ENCODE assay signal across 8 mouse cellular contexts in the genomic region with DNA sequence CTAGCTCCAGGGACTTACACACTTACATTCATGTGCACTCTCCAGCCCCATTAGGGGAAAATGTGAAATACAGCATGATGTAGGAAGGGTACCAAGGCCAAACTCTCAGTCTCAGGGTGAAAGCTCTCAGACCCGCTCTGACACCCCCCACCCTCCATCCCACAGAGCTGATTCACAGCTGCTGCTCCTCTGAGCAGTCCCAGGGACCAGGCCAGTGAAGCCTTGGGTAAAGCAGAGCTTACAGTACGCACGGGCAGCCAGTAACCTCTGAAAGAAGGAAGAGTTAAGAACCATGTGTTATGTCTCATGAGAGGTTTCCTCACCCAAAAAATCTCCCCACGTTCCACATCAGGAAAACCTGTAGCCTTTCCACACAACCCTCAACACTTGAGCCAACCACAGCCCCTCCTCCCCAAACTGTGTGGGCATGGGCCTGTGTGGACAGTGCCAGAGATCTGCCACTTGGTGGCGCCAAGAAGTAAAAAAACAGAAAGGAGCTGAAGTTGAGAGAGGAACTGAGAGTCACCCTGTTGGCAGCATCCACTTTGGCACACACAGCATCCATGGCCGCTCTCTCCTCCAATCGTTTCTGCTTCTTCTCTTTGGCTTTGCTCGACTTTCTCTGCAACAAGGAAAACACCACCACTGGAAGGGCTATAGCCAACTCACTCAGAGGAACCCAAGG. TPM values are rescaled to one million over a fixed set of nuclear protein-coding genes. Genes with fewer than 3 reads are reported as not detected.
DNase-seq lines count a peak whose midpoint lies in the region; ATAC-seq and TF ChIP-seq lines count a peak whose summit lies in the region.

No protein-coding gene starts in this region.

- H3K4me3 ChIP-seq in ES-E14 (ENCODE audit: insufficient read depth in 1 of 2, low read depth in 1 of 2, low read length in 2 of 2, poor library complexity in 1 of 2, severe bottlenecking in 1 of 2): no peak overlapping the region
- no peak overlapping the region for H3K4me3 ChIP-seq in forebrain, embryonic 15.5 days
- H3K4me3 ChIP-seq in lung, embryonic 16.5 days (ENCODE audit: low read length): no peak overlapping the region

- peaks cover 43% of the 10 kb centered on the region for H3K36me3 ChIP-seq in ES-E14 (ENCODE audit: control insufficient read depth, insufficient read depth, low read length, poor library complexity, severe bottlenecking)
- peaks cover 21% of the 10 kb centered on the region for H3K36me3 ChIP-seq in forebrain, embryonic 15.5 days
- peaks cover 7% of the 10 kb centered on the region for H3K36me3 ChIP-seq in lung, embryonic 16.5 days (ENCODE audit: control insufficient read depth, insufficient read depth, low read length)

- in situ Hi-C loops in ES-E14 (cut with MboI; ENCODE audit: low sequenced_read_pairs in 2 of 2, unreplicated experiment in 2 of 2): no loop called here

- no peak overlapping the region for H3K9ac ChIP-seq in ES-E14 (ENCODE audit: insufficient read depth, low read depth, low read length, poor library complexity, severe bottlenecking)
- H3K9ac ChIP-seq in forebrain, embryonic 15.5 days (replicated peaks): no peak overlapping the region
- no peak overlapping the region for H3K9ac ChIP-seq in lung, embryonic 16.5 days (ENCODE audit: low read length)

- H3K27me3 ChIP-seq in forebrain, embryonic 15.5 days: no peaks in the 10 kb centered on the region
- H3K27me3 ChIP-seq in lung, embryonic 16.5 days (ENCODE audit: control insufficient read depth, insufficient read depth, low read depth, low read length): no peaks in the 10 kb centered on the region

- peak; percentile 75 for DNase-seq in ES-E14 (ENCODE audit: low read depth, low spot score)
- peak; percentile 79 for DNase-seq in cerebellum, adult 11-12 months
- peak; percentile 79 for DNase-seq in layer of hippocampus, adult 9-10 months (ENCODE audit: low spot score)
- DNase-seq in ovary, postnatal 14 days (ENCODE audit: low spot score): peak; percentile 75
- peak; percentile 83 for DNase-seq in thymus, postnatal 0 days (ENCODE audit: low spot score)

- no peaks in the 10 kb centered on the region for H3K9me3 ChIP-seq in ES-E14 (ENCODE audit: control insufficient read depth, insufficient read depth, low read depth, low read length)
- no peaks in the 10 kb centered on the region for H3K9me3 ChIP-seq in forebrain, embryonic 15.5 days
- H3K9me3 ChIP-seq in lung, embryonic 16.5 days (ENCODE audit: control insufficient read depth, low read length): no peaks in the 10 kb centered on the region

- no peak overlapping the region for H3K4me2 ChIP-seq in forebrain, embryonic 15.5 days (replicated peaks)
- H3K4me2 ChIP-seq in lung, embryonic 16.5 days (ENCODE audit: low read depth, low read length): no peak overlapping the region

- H3K4me1 ChIP-seq in ES-E14 (ENCODE audit: control insufficient read depth in 2 of 2, insufficient read depth in 2 of 2, low read length in 2 of 2, poor library complexity in 1 of 2): no peaks in the 10 kb centered on the region
- H3K4me1 ChIP-seq in forebrain, embryonic 15.5 days: peaks cover 13% of the 10 kb centered on the region
- H3K4me1 ChIP-seq in lung, embryonic 16.5 days (replicated peaks; ENCODE audit: control insufficient read depth, insufficient read depth, low read length): peaks cover under 1% of the 10 kb centered on the region; the same call in 1 of the 2 replicates

- peak; percentile 93 for ATAC-seq in forebrain, embryonic 15.5 days (replicated peaks)
- ATAC-seq in hematopoietic stem cell, adult 5-6 weeks (replicated peaks in 1 of 2; ENCODE audit: insufficient read depth in 1 of 2, low FRiP score in 2 of 2, low TSS enrichment in 1 of 2, low read depth in 1 of 2, poor library complexity in 2 of 2, severe bottlenecking in 2 of 2): peak; percentile 87 to 95
- peak; percentile 88 for ATAC-seq in lung, embryonic 16.5 days (ENCODE audit: low read depth)

- WGBS in forebrain, embryonic 15.5 days: 47% methylated on average over 8 of the region's 8 CpGs
- WGBS in lung, embryonic 16.5 days: 52% methylated on average over 8 of the region's 8 CpGs

- H3K27ac ChIP-seq in ES-E14 (ENCODE audit: insufficient read depth, low read depth, low read length, poor library complexity, severe bottlenecking): 0 out of 2 replicates have a peak overlapping the region, but pooled peaks have one; percentile 13
- no peak overlapping the region; the same call in 1 of the 2 replicates for H3K27ac ChIP-seq in forebrain, embryonic 15.5 days (replicated peaks)
- H3K27ac ChIP-seq in lung, embryonic 16.5 days (ENCODE audit: low read length): no peak overlapping the region

TF ChIP-seq in ES-E14, 5 proteins besides CTCF, POLR2A, EP300 and RAD21:
- TF ChIP-seq HCFC1 (IDR thresholded peaks at IDR 0.05; ENCODE audit: borderline replicate concordance, insufficient read depth, low read length): no peak
- no peak for TF ChIP-seq CHD2 (IDR thresholded peaks at IDR 0.05; ENCODE audit: low read depth, low read length)
- peak; percentile 74; the same call in 1 of the 2 replicates for TF ChIP-seq ZNF384 (IDR thresholded peaks at IDR 0.05; ENCODE audit: low read depth, low read length)
- peak; percentile 44; the same call in 1 of the 2 replicates for TF ChIP-seq ZC3H11A (IDR thresholded peaks at IDR 0.05; ENCODE audit: borderline replicate concordance, low read depth, low read length)

RNA-seq across cellular contexts. Expression of gene Naa40, which starts 6.3 kb away (rescaled TPM):
- 50.9 and 56.1 TPM in 2 replicates for total RNA-seq in ES-E14 (2012; rRNA removed)
- 69.2 and 69.5 TPM in 2 replicates for polyA plus RNA-seq in forebrain, embryonic 15.5 days (2015; fragmentation: Nextera tagmentation; extraction: Ambion mirVana)
- total RNA-seq in hematopoietic stem cell, adult 5-6 weeks (2017): 39.5 and 43.1 TPM in 2 replicates
- 54.3 and 56.1 TPM in 2 replicates for polyA plus RNA-seq in lung, embryonic 16.5 days (2015; fragmentation: Nextera tagmentation; extraction: Ambion mirVana)
- polyA plus RNA-seq in thymus, postnatal 0 days (2015; fragmentation: Nextera tagmentation; extraction: Ambion mirVana): 63.9 TPM in 2 replicates

RNA-seq across cellular contexts. Expression of gene Cox8a, which starts 17.3 kb away (rescaled TPM):
- total RNA-seq in ES-E14 (2012; rRNA removed): 882 and 1,211 TPM in 2 replicates
- polyA plus RNA-seq in forebrain, embryonic 15.5 days (2015; fragmentation: Nextera tagmentation; extraction: Ambion mirVana): 656 and 676 TPM in 2 replicates
- 361 and 451 TPM in 2 replicates for total RNA-seq in hematopoietic stem cell, adult 5-6 weeks (2017)
- 899 and 904 TPM in 2 replicates for polyA plus RNA-seq in lung, embryonic 16.5 days (2015; fragmentation: Nextera tagmentation; extraction: Ambion mirVana)
- 1,177 and 1,274 TPM in 2 replicates for polyA plus RNA-seq in thymus, postnatal 0 days (2015; fragmentation: Nextera tagmentation; extraction: Ambion mirVana)

RNA-seq across cellular contexts. Expression of gene Otub1, which starts 28.6 kb away (rescaled TPM):
- 117 and 123 TPM in 2 replicates for total RNA-seq in ES-E14 (2012; rRNA removed)
- 232 and 233 TPM in 2 replicates for polyA plus RNA-seq in forebrain, embryonic 15.5 days (2015; fragmentation: Nextera tagmentation; extraction: Ambion mirVana)
- total RNA-seq in hematopoietic stem cell, adult 5-6 weeks (2017): 72.4 and 74.3 TPM in 2 replicates
- polyA plus RNA-seq in lung, embryonic 16.5 days (2015; fragmentation: Nextera tagmentation; extraction: Ambion mirVana): 176 and 187 TPM in 2 replicates
- polyA plus RNA-seq in thymus, postnatal 0 days (2015; fragmentation: Nextera tagmentation; extraction: Ambion mirVana): 166 TPM in 2 replicates

RNA-seq across cellular contexts. Expression of gene Rcor2, which starts 32.4 kb away (rescaled TPM):
- 161 and 192 TPM in 2 replicates for total RNA-seq in ES-E14 (2012; rRNA removed)
- 60.7 and 67.7 TPM in 2 replicates for polyA plus RNA-seq in forebrain, embryonic 15.5 days (2015; fragmentation: Nextera tagmentation; extraction: Ambion mirVana)
- 19.1 and 20.6 TPM in 2 replicates for total RNA-seq in hematopoietic stem cell, adult 5-6 weeks (2017)
- polyA plus RNA-seq in lung, embryonic 16.5 days (2015; fragmentation: Nextera tagmentation; extraction: Ambion mirVana): 5.9 and 8.5 TPM in 2 replicates
- 7.3 and 8.1 TPM in 2 replicates for polyA plus RNA-seq in thymus, postnatal 0 days (2015; fragmentation: Nextera tagmentation; extraction: Ambion mirVana)
